Mouse (Mus musculus): ENCODE data around the gene Phkb.

Gene Phkb

GRCm38 (mm10) chr8:85937343-85937742, 96.6 kb downstream of the Phkb start:
- in situ Hi-C loops (cut with MboI; ENCODE audit: low sequenced_read_pairs), result no loop called here

GRCm38 (mm10) chr8:85944820-85945219, 104.1 kb downstream of the Phkb start:
- in situ Hi-C loops (cut with MboI; ENCODE audit: low sequenced_read_pairs), result no loop called here

GRCm38 (mm10) chr8:85958391-85958790, 117.6 kb downstream of the Phkb start:
- in situ Hi-C loops (cut with MboI; ENCODE audit: low sequenced_read_pairs), result no loop called here

- in situ Hi-C loops (cut with MboI; ENCODE audit: low sequenced_read_pairs), result no loop called here
Measured at GRCm38 (mm10) chr8:85959880-85960279, 119.1 kb downstream of the Phkb start.

GRCm38 (mm10) chr8:85977588-85978077, 136.9 kb downstream of the Phkb start:
- in situ Hi-C loops (cut with MboI; ENCODE audit: low sequenced_read_pairs), result no loop called here

- in situ Hi-C loops (cut with MboI; ENCODE audit: low sequenced_read_pairs), result no loop called here
Measured at GRCm38 (mm10) chr8:85992911-85993310, 152.2 kb downstream of the Phkb start.

GRCm38 (mm10) chr8:85993661-85994060, 152.9 kb downstream of the Phkb start:
- in situ Hi-C loops (cut with MboI; ENCODE audit: low sequenced_read_pairs), result no loop called here

- in situ Hi-C loops (cut with MboI; ENCODE audit: low sequenced_read_pairs), result no loop called here
Measured at GRCm38 (mm10) chr8:85995971-85996370, 155.2 kb downstream of the Phkb start.

GRCm38 (mm10) chr8:86006485-86006884, 165.7 kb downstream of the Phkb start:
- in situ Hi-C loops (cut with MboI; ENCODE audit: low sequenced_read_pairs), result no loop called here

- in situ Hi-C loops (cut with MboI; ENCODE audit: low sequenced_read_pairs), result no loop called here
Measured at GRCm38 (mm10) chr8:86016806-86017205, 176.0 kb downstream of the Phkb start.

- in situ Hi-C loops (cut with MboI; ENCODE audit: low sequenced_read_pairs), result no loop called here
Measured at GRCm38 (mm10) chr8:86028646-86029312, 188.0 kb downstream of the Phkb start.

GRCm38 (mm10) chr8:86029451-86029850, 188.7 kb downstream of the Phkb start:
- in situ Hi-C loops (cut with MboI; ENCODE audit: low sequenced_read_pairs), result no loop called here

- in situ Hi-C loops (cut with MboI; ENCODE audit: low sequenced_read_pairs), result no loop called here
Measured at GRCm38 (mm10) chr8:86034662-86035365, 194.1 kb downstream of the Phkb start.

GRCm38 (mm10) chr8:86035371-86035770, 194.6 kb downstream of the Phkb start:
- in situ Hi-C loops (cut with MboI; ENCODE audit: low sequenced_read_pairs), result no loop called here

GRCm38 (mm10) chr8:86038462-86038861, 197.7 kb downstream of the Phkb start:
- in situ Hi-C loops (cut with MboI; ENCODE audit: low sequenced_read_pairs), result no loop called here

GRCm38 (mm10) chr8:86042049-86042448, 201.3 kb downstream of the Phkb start:
- in situ Hi-C loops (cut with MboI; ENCODE audit: low sequenced_read_pairs), result no loop called here

- in situ Hi-C loops (cut with MboI; ENCODE audit: low sequenced_read_pairs), result no loop called here
Measured at GRCm38 (mm10) chr8:86050882-86051281, 210.1 kb downstream of the Phkb start.

- in situ Hi-C loops (cut with MboI; ENCODE audit: low sequenced_read_pairs), result no loop called here
Measured at GRCm38 (mm10) chr8:86052003-86052402, 211.2 kb downstream of the Phkb start.

GRCm38 (mm10) chr8:86058618-86059017, 217.9 kb downstream of the Phkb start:
- in situ Hi-C loops (cut with MboI; ENCODE audit: low sequenced_read_pairs), result no loop called here

- in situ Hi-C loops (cut with MboI; ENCODE audit: low sequenced_read_pairs), result no loop called here
Measured at GRCm38 (mm10) chr8:86059130-86059529, 218.4 kb downstream of the Phkb start.

GRCm38 (mm10) chr8:86063411-86063810, 222.7 kb downstream of the Phkb start:
- in situ Hi-C loops (cut with MboI; ENCODE audit: low sequenced_read_pairs), result no loop called here

- in situ Hi-C loops (cut with MboI; ENCODE audit: low sequenced_read_pairs), result no loop called here
Measured at GRCm38 (mm10) chr8:86079433-86079832, 238.7 kb downstream of the Phkb start.
